Mouse (Mus musculus): ENCODE results near the gene 4930503E14Rik. TPM values are rescaled to one million over a fixed set of nuclear protein-coding genes. Genes with fewer than 3 reads are reported as not detected.
"Not testable (repeated sequence)": the region's sequence is repeated elsewhere in the genome, so short reads cannot be mapped to it uniquely, and the experiment has no call there.

The 4930503E14Rik gene
- total RNA-seq (2014; fragmentation: Nextera tagmentation) = 3.3 and 4.9 TPM in 2 replicates
- total RNA-seq (2017) = 0.93 and 1.1 TPM in 2 replicates
- polyA plus RNA-seq (2012) = 0.17 TPM in 1 of 2 replicates, not detected in the other

DNA sequence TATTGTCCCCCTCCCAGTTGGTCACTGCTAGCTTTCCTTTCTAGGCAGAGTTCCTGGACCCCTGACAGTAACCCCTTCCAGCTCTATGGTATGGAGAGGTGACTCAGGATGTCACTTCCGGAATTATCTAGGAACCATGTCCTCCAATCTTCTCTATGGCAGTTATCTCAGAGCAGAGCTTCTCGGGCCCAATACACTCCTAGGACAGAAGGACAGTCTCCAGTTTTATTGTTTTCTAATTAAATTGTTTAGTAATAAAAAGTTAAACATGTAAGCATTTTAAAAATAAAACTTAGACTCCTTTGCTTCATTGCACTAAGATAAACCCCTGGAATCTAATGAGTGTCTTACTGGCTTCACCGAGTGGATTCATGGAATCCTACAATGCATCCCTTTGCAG is at the start of gene 4930503E14Rik:
TSS of gene 4930503E14Rik (minus strand) at position 101 of the 400 bp plus-strand sequence.
- H3K27me3 ChIP-seq (ENCODE audit: insufficient read depth, low read length); H3K4me3 ChIP-seq (ENCODE audit: low read depth, low read length); H3K36me3 ChIP-seq (replicated peaks); H3K9me3 ChIP-seq (replicated peaks); H3K4me1 ChIP-seq (ENCODE audit: insufficient read depth, low read depth, low read length); ATAC-seq (ENCODE audit: extremely low read depth, insufficient number of reproducible peaks, low FRiP score, poor library complexity, severe bottlenecking); DNase-seq (ENCODE audit: low spot score): not testable (repeated sequence)

GRCm38 (mm10) chr14:44248039-44248438 is 35.0 kb upstream of the 4930503E14Rik start:
- TF ChIP-seq GATA1 (IDR thresholded peaks at IDR 0.05; ENCODE audit: borderline replicate concordance, low read length) (no peak), TAL1 (conservative IDR thresholded peaks at IDR 0.05; ENCODE audit: low read depth, low read length) (no peak), CTCF (IDR thresholded peaks at IDR 0.05; ENCODE audit: low read depth, low read length) (no peak)
- H3K27me3 ChIP-seq (ENCODE audit: insufficient read depth, low read length) = no peaks in the 10 kb centered on the region
- H3K9me3 ChIP-seq (replicated peaks) = peaks cover 31% of the 10 kb centered on the region
- DNase-seq (ENCODE audit: low spot score) = no peak
- H3K4me3 ChIP-seq (ENCODE audit: low read depth, low read length) = no peak overlapping the region
- no peaks in the 10 kb centered on the region for H3K36me3 ChIP-seq (replicated peaks)
- H3K4me1 ChIP-seq (ENCODE audit: insufficient read depth, low read depth, low read length) = no peaks in the 10 kb centered on the region
- no peak for ATAC-seq (ENCODE audit: extremely low read depth, insufficient number of reproducible peaks, low FRiP score, poor library complexity, severe bottlenecking)

GRCm38 (mm10) chr14:44197361-44197760 is 15.7 kb downstream of the 4930503E14Rik start, which contains the start of gene Gm8212:
Gene Gm8212 (plus strand): TSS chr14:44197661.
- ATAC-seq (ENCODE audit: extremely low read depth, insufficient number of reproducible peaks, low FRiP score, poor library complexity, severe bottlenecking); H3K4me1 ChIP-seq (ENCODE audit: insufficient read depth, low read depth, low read length); DNase-seq (ENCODE audit: low spot score); H3K9me3 ChIP-seq (replicated peaks); H3K27me3 ChIP-seq (ENCODE audit: insufficient read depth, low read length); H3K36me3 ChIP-seq (replicated peaks); H3K4me3 ChIP-seq (ENCODE audit: low read depth, low read length): not testable (repeated sequence)

DNA sequence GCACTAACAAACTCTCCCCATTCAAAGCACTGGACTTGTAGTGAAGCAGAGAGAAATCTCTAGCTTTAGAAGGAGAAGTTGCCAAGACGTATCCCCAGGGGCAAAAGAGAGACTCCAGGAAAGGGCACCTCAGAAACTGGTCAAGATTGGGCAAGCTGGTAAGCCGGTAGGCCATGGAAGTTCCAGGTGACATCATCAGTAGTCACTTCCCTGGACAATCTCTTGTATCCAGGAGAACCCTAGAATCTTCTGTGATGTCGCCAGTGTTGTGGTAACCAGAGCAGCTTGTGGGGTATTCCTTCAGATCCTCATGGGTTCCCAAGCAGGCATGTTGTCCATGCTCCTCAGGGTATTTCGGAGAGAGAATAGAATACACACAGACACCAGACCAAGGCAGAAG is 89.5 kb downstream of the 4930503E14Rik start, which contains the start of gene Gm3327:
TSS of gene Gm3327 (plus strand) at position 301 of the 400 bp plus-strand sequence.
- not testable (repeated sequence) for H3K4me3 ChIP-seq (ENCODE audit: low read depth, low read length); H3K27me3 ChIP-seq (ENCODE audit: insufficient read depth, low read length); H3K36me3 ChIP-seq (replicated peaks); H3K4me1 ChIP-seq (ENCODE audit: insufficient read depth, low read depth, low read length); H3K9me3 ChIP-seq (replicated peaks); DNase-seq (ENCODE audit: low spot score); ATAC-seq (ENCODE audit: extremely low read depth, insufficient number of reproducible peaks, low FRiP score, poor library complexity, severe bottlenecking)

Other genes starting within 250 kb of the 4930503E14Rik start
- not detected in 2 replicates for gene Ang6, start 211.0 kb downstream of the 4930503E14Rik start, total RNA-seq (2014; fragmentation: Nextera tagmentation)
- gene Ang6, start 211.0 kb downstream of the 4930503E14Rik start, total RNA-seq (2017) = 0.55 TPM in 1 of 2 replicates, not detected in the other
- not detected in 2 replicates for gene Ang6, start 211.0 kb downstream of the 4930503E14Rik start, polyA plus RNA-seq (2012)
- not detected in 2 replicates for gene Ear2, start 110.6 kb downstream of the 4930503E14Rik start, total RNA-seq (2014; fragmentation: Nextera tagmentation)
- 0.35 TPM in 1 of 2 replicates, not detected in the other for gene Ear2, start 110.6 kb downstream of the 4930503E14Rik start, total RNA-seq (2017)
- gene Ear2, start 110.6 kb downstream of the 4930503E14Rik start, polyA plus RNA-seq (2012) = not detected in 2 replicates
- not detected in 2 replicates for gene Gm3327, start 89.4 kb downstream of the 4930503E14Rik start, total RNA-seq (2014; fragmentation: Nextera tagmentation)
- 0.16 TPM in 1 of 2 replicates, not detected in the other for gene Gm3327, start 89.4 kb downstream of the 4930503E14Rik start, total RNA-seq (2017)
- gene Gm3327, start 89.4 kb downstream of the 4930503E14Rik start, polyA plus RNA-seq (2012) = not detected in 2 replicates
- not detected in 2 replicates for gene Gm8212, start 15.6 kb downstream of the 4930503E14Rik start, total RNA-seq (2014; fragmentation: Nextera tagmentation)
- gene Gm8212, start 15.6 kb downstream of the 4930503E14Rik start, total RNA-seq (2017) = not detected in 2 replicates
- gene Gm8212, start 15.6 kb downstream of the 4930503E14Rik start, polyA plus RNA-seq (2012) = 0.03 TPM in 1 of 2 replicates, not detected in the other
- not detected in 2 replicates for gene Gm8220, start 72.3 kb upstream of the 4930503E14Rik start, total RNA-seq (2014; fragmentation: Nextera tagmentation)
- gene Gm8220, start 72.3 kb upstream of the 4930503E14Rik start, total RNA-seq (2017) = 0.76 TPM in 1 of 2 replicates, not detected in the other
- not detected in 2 replicates for gene Gm8220, start 72.3 kb upstream of the 4930503E14Rik start, polyA plus RNA-seq (2012)
- gene Gm5930, start 125.3 kb upstream of the 4930503E14Rik start, total RNA-seq (2014; fragmentation: Nextera tagmentation) = 0.90 and 2.2 TPM in 2 replicates
- 0.35 and 0.71 TPM in 2 replicates for gene Gm5930, start 125.3 kb upstream of the 4930503E14Rik start, total RNA-seq (2017)
- not detected in 2 replicates for gene Gm5930, start 125.3 kb upstream of the 4930503E14Rik start, polyA plus RNA-seq (2012)
- not detected in 2 replicates for gene Gm8229, start 152.1 kb upstream of the 4930503E14Rik start, total RNA-seq (2014; fragmentation: Nextera tagmentation)
- 0.11 and 0.17 TPM in 2 replicates for gene Gm8229, start 152.1 kb upstream of the 4930503E14Rik start, total RNA-seq (2017)
- gene Gm8229, start 152.1 kb upstream of the 4930503E14Rik start, polyA plus RNA-seq (2012) = not detected in 2 replicates
- gene Gm3371, start 197.4 kb upstream of the 4930503E14Rik start, total RNA-seq (2014; fragmentation: Nextera tagmentation) = not detected in 2 replicates
- not detected in 2 replicates for gene Gm3371, start 197.4 kb upstream of the 4930503E14Rik start, total RNA-seq (2017)
- not detected in 2 replicates for gene Gm3371, start 197.4 kb upstream of the 4930503E14Rik start, polyA plus RNA-seq (2012)
- not detected in 2 replicates for gene Gm8232, start 220.4 kb upstream of the 4930503E14Rik start, total RNA-seq (2014; fragmentation: Nextera tagmentation)
- gene Gm8232, start 220.4 kb upstream of the 4930503E14Rik start, total RNA-seq (2017) = 0.11 TPM in 1 of 2 replicates, not detected in the other
- gene Gm8232, start 220.4 kb upstream of the 4930503E14Rik start, polyA plus RNA-seq (2012) = not detected in 2 replicates